Mouse (Mus musculus): ENCODE results near the gene Pon2.

Pon2 gene

GRCm38 (mm10) chr6:5222080-5222479 lies 76.2 kb downstream of the Pon2 start:
- DNase-seq = no peak

DNA sequence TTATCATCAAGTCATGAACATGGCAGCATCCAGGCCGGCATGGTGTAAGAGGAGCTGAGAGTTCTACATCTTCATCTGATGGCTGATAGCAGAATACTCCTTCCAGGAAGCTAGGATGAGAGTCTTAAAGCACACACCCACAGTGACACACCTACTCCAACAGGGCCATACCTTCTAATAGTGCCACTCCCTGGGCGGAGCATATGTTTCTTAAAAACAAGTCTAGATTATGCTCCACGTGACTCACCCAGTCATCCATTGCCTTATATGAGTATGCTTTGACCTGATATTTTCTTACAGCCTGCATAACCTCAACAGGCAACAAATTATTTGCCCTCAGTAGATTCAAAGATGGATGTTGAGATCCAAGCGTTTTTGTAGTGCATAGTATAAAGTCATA lies 80.1 kb downstream of the Pon2 start:
- DNase-seq = no peak

Measured in right cerebral cortex, postnatal 14 days (tissue).